Mouse (Mus musculus): ENCODE measurements around the gene Nat8f6. TPM values are rescaled to one million over a fixed set of nuclear protein-coding genes. Genes with fewer than 3 reads are reported as not detected.

Nat8f6 gene
- polyA plus RNA-seq (2014; fragmentation: Illumina TruSeq; extraction: RNeasy Lipid Tissue Mini Kit (QIAGEN cat#74804); ENCODE audit: low read depth, low replicate concordance): not detected

GRCm38 (mm10) chr6:85820837-85821236 lies at the start of gene Nat8f6, which contains the start of gene Nat8f5:
Nat8f6 (minus strand) TSS chr6:85820954.
Nat8f5 (minus strand) TSS chr6:85820972.

GRCm38 (mm10) chr6:85869006-85869405 lies 48.3 kb upstream of the Nat8f6 start, which contains the start of gene Nat8f2:
Nat8f2 (minus strand) TSS chr6:85869158.

GRCm38 (mm10) chr6:85831796-85832321 lies 11.1 kb upstream of the Nat8f6 start, which contains the start of gene Nat8:
Nat8 (minus strand) TSS chr6:85832082.

GRCm38 (mm10) chr6:85765532-85765931 lies 55.2 kb downstream of the Nat8f6 start, which contains the start of gene Nat8f3:
Nat8f3 (minus strand) TSS chr6:85765754.

Other genes with a start within 250 kb of the Nat8f6 start
- 1.2 TPM for gene Alms1, start 233.4 kb downstream of the Nat8f6 start, polyA plus RNA-seq (2014; fragmentation: Illumina TruSeq; extraction: RNeasy Lipid Tissue Mini Kit (QIAGEN cat#74804); ENCODE audit: low read depth, low replicate concordance)
- 0.37 TPM for gene Nat8f7, start 107.7 kb downstream of the Nat8f6 start, polyA plus RNA-seq (2014; fragmentation: Illumina TruSeq; extraction: RNeasy Lipid Tissue Mini Kit (QIAGEN cat#74804); ENCODE audit: low read depth, low replicate concordance)
- gene Nat8f3, start 55.2 kb downstream of the Nat8f6 start, polyA plus RNA-seq (2014; fragmentation: Illumina TruSeq; extraction: RNeasy Lipid Tissue Mini Kit (QIAGEN cat#74804); ENCODE audit: low read depth, low replicate concordance): 1.2 TPM
- 0.85 TPM for gene Nat8f5, start within 50 bp of the Nat8f6 start, polyA plus RNA-seq (2014; fragmentation: Illumina TruSeq; extraction: RNeasy Lipid Tissue Mini Kit (QIAGEN cat#74804); ENCODE audit: low read depth, low replicate concordance)
- 0.37 TPM for gene Nat8, start 11.1 kb upstream of the Nat8f6 start, polyA plus RNA-seq (2014; fragmentation: Illumina TruSeq; extraction: RNeasy Lipid Tissue Mini Kit (QIAGEN cat#74804); ENCODE audit: low read depth, low replicate concordance)
- 716 TPM for gene Nat8f2, start 48.2 kb upstream of the Nat8f6 start, polyA plus RNA-seq (2014; fragmentation: Illumina TruSeq; extraction: RNeasy Lipid Tissue Mini Kit (QIAGEN cat#74804); ENCODE audit: low read depth, low replicate concordance)
- 5.4 TPM for gene Nat8f4, start 83.9 kb upstream of the Nat8f6 start, polyA plus RNA-seq (2014; fragmentation: Illumina TruSeq; extraction: RNeasy Lipid Tissue Mini Kit (QIAGEN cat#74804); ENCODE audit: low read depth, low replicate concordance)
- gene Tprkb, start 90.9 kb upstream of the Nat8f6 start, polyA plus RNA-seq (2014; fragmentation: Illumina TruSeq; extraction: RNeasy Lipid Tissue Mini Kit (QIAGEN cat#74804); ENCODE audit: low read depth, low replicate concordance): 362 TPM
- gene Nat8f1, start 94.7 kb upstream of the Nat8f6 start, polyA plus RNA-seq (2014; fragmentation: Illumina TruSeq; extraction: RNeasy Lipid Tissue Mini Kit (QIAGEN cat#74804); ENCODE audit: low read depth, low replicate concordance): 92.9 TPM
- 90.8 TPM for gene Dusp11, start 140.7 kb upstream of the Nat8f6 start, polyA plus RNA-seq (2014; fragmentation: Illumina TruSeq; extraction: RNeasy Lipid Tissue Mini Kit (QIAGEN cat#74804); ENCODE audit: low read depth, low replicate concordance)
- not detected for gene Figla, start 195.2 kb upstream of the Nat8f6 start, polyA plus RNA-seq (2014; fragmentation: Illumina TruSeq; extraction: RNeasy Lipid Tissue Mini Kit (QIAGEN cat#74804); ENCODE audit: low read depth, low replicate concordance)
- gene Add2, start 207.7 kb upstream of the Nat8f6 start, polyA plus RNA-seq (2014; fragmentation: Illumina TruSeq; extraction: RNeasy Lipid Tissue Mini Kit (QIAGEN cat#74804); ENCODE audit: low read depth, low replicate concordance): not detected

All from liver, adult 10 weeks (tissue).